Mouse (Mus musculus) CH12.LX (cell line): ENCODE measurements around the gene Cd320. TPM values are rescaled to one million over a fixed set of nuclear protein-coding genes. Genes with fewer than 3 reads are reported as not detected.
A peak's percentile ranks its signal among the peaks of the same experiment; 100 is the strongest.

Experiments
- DNase-seq: peaks from one replicate; pipeline ENCODE4 v3.0.0-alpha.2; 2013; ENCODE audit errors: extremely low read depth
- H3K27ac ChIP-seq: 2 replicates; pipeline ENCODE4 v1.5.1; 2012; ENCODE audit warnings: low read depth, mild to moderate bottlenecking, control low read depth, moderate library complexity; ENCODE audit not compliant: insufficient read depth
- H3K27me3 ChIP-seq: replicated peaks from 2 replicates; pipeline ENCODE3; 2012; ENCODE audit warnings: inconsistent platforms
- H3K36me3 ChIP-seq, 2 experiments: replicated peaks in 1 of 2; 2 replicates each; pipeline versions ENCODE3 to v1.6.1; 2012; ENCODE audit warnings: inconsistent platforms in 1 of 2, low read length in 1 of 2, mild to moderate bottlenecking in 1 of 2, mixed read lengths in 1 of 2, moderate library complexity in 1 of 2; ENCODE audit not compliant: control insufficient read depth in 1 of 2, insufficient read depth in 1 of 2
- H3K4me1 ChIP-seq, 2 experiments: 2 replicates each; pipeline ENCODE4 v1.6.1; 2012; ENCODE audit warnings: inconsistent platforms in 1 of 2, moderate library complexity in 1 of 2; ENCODE audit not compliant: insufficient read depth in 2 of 2, control insufficient read depth in 1 of 2
- H3K4me2 ChIP-seq: 2 replicates; pipeline ENCODE4 v1.6.1; 2012; ENCODE audit warnings: low read depth, mild to moderate bottlenecking, control low read depth; ENCODE audit not compliant: poor library complexity, insufficient read depth, severe bottlenecking
- H3K4me3 ChIP-seq, 3 experiments: fragments of 150-350 bp in 1 of 3; sonication (generic) in 1 of 3; replicated peaks in 1 of 3; 2 replicates each; pipeline versions ENCODE3 to v1.5.1; 2011 to 2012; ENCODE audit warnings: low read depth in 2 of 3, low read length in 2 of 3, mild to moderate bottlenecking in 2 of 3, moderate library complexity in 2 of 3, control low read depth in 1 of 3, improper control_type of control experiment in 1 of 3, inconsistent platforms in 1 of 3, mixed read lengths in 1 of 3; ENCODE audit not compliant: poor library complexity in 1 of 3
- H3K79me2 ChIP-seq: replicated peaks from 2 replicates; pipeline ENCODE4 v1.6.1; 2012; ENCODE audit warnings: mild to moderate bottlenecking, moderate library complexity; ENCODE audit not compliant: control insufficient read depth, poor library complexity, insufficient read depth, severe bottlenecking; ENCODE audit errors: extremely low read depth
- H3K9ac ChIP-seq: 2 replicates; pipeline ENCODE4 v1.6.1; 2012; ENCODE audit warnings: low read depth, mild to moderate bottlenecking, control low read depth, moderate library complexity; ENCODE audit not compliant: insufficient read depth
- H3K9me3 ChIP-seq: replicated peaks from 2 replicates; pipeline ENCODE3; 2012; ENCODE audit warnings: low read length, inconsistent platforms, mixed read lengths
- BHLHE40 ChIP-seq: IDR thresholded peaks from 2 replicates; pipeline ENCODE4 v1.6.1; 2011; ENCODE audit warnings: mild to moderate bottlenecking, low read depth, low read length, improper control_type of control experiment
- CHD2 ChIP-seq: IDR thresholded peaks from 2 replicates; pipeline ENCODE4 v1.6.1; 2011; ENCODE audit warnings: low read length, improper control_type of control experiment
- CTCF ChIP-seq, 2 experiments: IDR thresholded peaks in 1 of 2; conservative IDR thresholded peaks in 1 of 2; 2 replicates each; pipeline ENCODE4 v1.5.1; 2011 to 2012; ENCODE audit warnings: low read depth in 2 of 2, low read length in 2 of 2, improper control_type of control experiment in 1 of 2, inconsistent platforms in 1 of 2, mild to moderate bottlenecking in 1 of 2, moderate library complexity in 1 of 2
- EP300 ChIP-seq: IDR thresholded peaks from 2 replicates; pipeline ENCODE4 v1.6.1; 2011; ENCODE audit warnings: low read length, improper control_type of control experiment
- ETS1 ChIP-seq: conservative IDR thresholded peaks from 2 replicates; pipeline ENCODE4 v1.6.1; 2012; ENCODE audit warnings: low read depth, mild to moderate bottlenecking, inconsistent platforms, low read length, improper control_type of control experiment, moderate library complexity
- GABPA ChIP-seq: IDR thresholded peaks from 2 replicates; pipeline ENCODE4 v1.6.1; 2012; ENCODE audit warnings: low read depth, low read length, improper control_type of control experiment, inconsistent platforms; ENCODE audit not compliant: insufficient replicate concordance
- IRF4 ChIP-seq: IDR thresholded peaks from 2 replicates; pipeline ENCODE4 v1.6.1; 2014; ENCODE audit warnings: low read depth, mild to moderate bottlenecking, inconsistent platforms, low read length, improper control_type of control experiment
- JUND ChIP-seq: conservative IDR thresholded peaks from 2 replicates; pipeline ENCODE4 v1.6.1; 2011; ENCODE audit warnings: low read depth, low read length, improper control_type of control experiment
- KAT2A ChIP-seq: IDR thresholded peaks from 2 replicates; pipeline ENCODE4 v1.6.1; 2012; ENCODE audit warnings: low read length, improper control_type of control experiment, inconsistent platforms; ENCODE audit not compliant: insufficient replicate concordance
- MAFK ChIP-seq: IDR thresholded peaks from 2 replicates; pipeline ENCODE4 v1.6.1; 2011; ENCODE audit warnings: low read length, improper control_type of control experiment; ENCODE audit not compliant: insufficient replicate concordance
- NRF1 ChIP-seq: IDR thresholded peaks from 2 replicates; pipeline ENCODE4 v1.6.1; 2014; ENCODE audit warnings: low read depth, mild to moderate bottlenecking, inconsistent platforms, low read length, improper control_type of control experiment, moderate library complexity
- POLR2AphosphoS2 ChIP-seq: IDR thresholded peaks from 2 replicates; pipeline ENCODE4 v1.6.1; 2011; ENCODE audit warnings: low read depth, low read length, improper control_type of control experiment
- RCOR1 ChIP-seq: conservative IDR thresholded peaks from 2 replicates; pipeline ENCODE4 v1.6.1; 2012; ENCODE audit warnings: low read depth, mild to moderate bottlenecking, inconsistent platforms, low read length, improper control_type of control experiment
- SIN3A ChIP-seq: IDR thresholded peaks from 2 replicates; pipeline ENCODE4 v1.6.1; 2012; ENCODE audit warnings: low read length, improper control_type of control experiment, inconsistent platforms
- TBP ChIP-seq: conservative IDR thresholded peaks from 2 replicates; pipeline ENCODE4 v1.6.1; 2011; ENCODE audit warnings: low read depth, low read length, improper control_type of control experiment
- TCF12 ChIP-seq: IDR thresholded peaks from 2 replicates; pipeline ENCODE4 v1.6.1; 2014; ENCODE audit warnings: low read depth, mild to moderate bottlenecking, inconsistent platforms, low read length, improper control_type of control experiment
- UBTF ChIP-seq: IDR thresholded peaks from 2 replicates; pipeline ENCODE4 v1.6.1; 2012; ENCODE audit warnings: low read depth, mild to moderate bottlenecking, inconsistent platforms, low read length, improper control_type of control experiment, moderate library complexity
- USF1 ChIP-seq: IDR thresholded peaks from 2 replicates; pipeline ENCODE4 v1.6.1; 2014; ENCODE audit warnings: low read depth, mild to moderate bottlenecking, inconsistent platforms, low read length, improper control_type of control experiment
- USF2 ChIP-seq: conservative IDR thresholded peaks from 2 replicates; pipeline ENCODE4 v1.6.1; 2011; ENCODE audit warnings: low read depth, low read length, improper control_type of control experiment
- ZC3H11A ChIP-seq: IDR thresholded peaks from 2 replicates; pipeline ENCODE4 v1.6.1; 2012; ENCODE audit warnings: low read depth, mild to moderate bottlenecking, inconsistent platforms, low read length, improper control_type of control experiment
- ZMIZ1 ChIP-seq: IDR thresholded peaks from 2 replicates; pipeline ENCODE4 v1.6.1; 2012; ENCODE audit warnings: low read depth, mild to moderate bottlenecking, inconsistent platforms, low read length, improper control_type of control experiment
- dilution Hi-C: fragments of 300-500 bp; cut with MboI; formaldehyde crosslinking; loops from 2 replicates; pipeline ENCODE4 v1.14.3; 2020; ENCODE audit warnings: low sequenced_read_pairs; ENCODE audit not compliant: extremely low pct_unique_long_range_greater_than_20kb, extremely low pct_ligation_motif_present
- in situ Hi-C: fragments of 300-500 bp; cut with MboI; formaldehyde crosslinking; loops from 3 replicates; pipeline ENCODE4 v1.14.3; 2019; ENCODE audit warnings: low sequenced_read_pairs, low pct_ligation_motif_present, low pct_unique_long_range_greater_than_20kb, mixed read lengths
- polyA plus RNA-seq: library from polyadenylated mRNA; unstranded; fragments of >175 nt; gene quantifications from 2 replicates; pipeline ENCODE4 v1.2.1, GENCODE M21; 2012; ENCODE audit warnings: low read depth; ENCODE audit not compliant: insufficient read length
- total RNA-seq, 2 experiments: library from RNA; depleted of rRNA; stranded (reverse); fragments of 300-350 nt in 1 of 2; fragments of >200 nt in 1 of 2; gene quantifications; 2 replicates each; pipeline ENCODE4 v1.2.3; 2012 to 2014

Gene Cd320
- total and polyA plus RNA-seq, 3 experiments, result 50.9 to 67.1 (median 53.7) TPM

- Histone ChIP-seq H3K4me1 (peaks cover 12 to 35% of the 10 kb centered on the region in 2 experiments), H3K9ac (peak overlapping the region; percentile 52), H3K36me3 (peaks cover 45 to 75% of the 10 kb centered on the region in 2 experiments), H3K79me2 (peaks cover 19% of the 10 kb centered on the region), H3K4me3 (peak overlapping the region in 1 of 3 experiments; percentile 48), H3K27ac (peak overlapping the region; percentile 41), H3K4me2 (peak overlapping the region; percentile 47), H3K27me3 (no peaks in the 10 kb centered on the region), H3K9me3 (peaks cover 7% of the 10 kb centered on the region)
- no peak for DNase-seq
- dilution Hi-C loops (no loop called here), in situ Hi-C loops (no loop called here)
- TF ChIP-seq ETS1 (no peak), NRF1 (no peak), ZMIZ1 (no peak), POLR2AphosphoS2 (no peak), IRF4 (no peak), KAT2A (no peak), UBTF (no peak), EP300 (no peak), JUND (no peak), ZC3H11A (no peak), TCF12 (no peak), USF2 (no peak), USF1 (no peak), RCOR1 (no peak), GABPA (no peak), CHD2 (no peak), SIN3A (no peak), MAFK (no peak), BHLHE40 (no peak)
Measured at GRCm38 (mm10) chr17:33817969-33818643, 24.8 kb upstream of the Cd320 start.

DNA sequence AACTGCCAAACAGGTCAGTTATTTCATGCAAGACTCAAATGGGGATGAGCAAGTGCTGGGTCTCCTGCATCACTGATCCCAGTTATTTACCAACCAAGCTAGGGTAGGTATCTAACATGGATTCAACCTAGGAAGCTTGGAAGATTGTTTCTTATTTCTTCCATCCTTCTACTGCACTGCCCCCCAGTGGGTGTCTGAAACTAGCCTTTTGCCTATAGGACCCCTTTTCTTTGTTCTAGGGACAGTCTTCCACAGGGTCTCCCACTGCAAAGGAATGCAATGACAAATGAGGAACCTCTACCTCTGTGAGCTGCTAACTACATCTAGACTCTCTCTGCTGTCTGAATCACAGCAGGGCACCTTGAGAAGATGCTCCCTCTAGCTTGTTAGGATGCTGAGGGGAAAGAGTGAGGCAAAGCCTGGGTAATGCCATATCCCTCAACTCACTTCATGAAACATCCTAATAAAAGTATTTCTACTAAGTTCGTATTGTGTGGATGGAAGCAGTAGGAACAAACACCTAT is 20.4 kb upstream of the Cd320 start:
- Histone ChIP-seq H3K4me3 (peak overlapping the region in 2 of 3 experiments; percentile 71 to 86), H3K27ac (no peak overlapping the region), H3K4me2 (peak overlapping the region; percentile 63), H3K79me2 (peaks cover 50% of the 10 kb centered on the region), H3K36me3 (peaks cover 47 to 72% of the 10 kb centered on the region in 2 experiments), H3K27me3 (no peaks in the 10 kb centered on the region), H3K4me1 (peaks cover 15 to 48% of the 10 kb centered on the region in 2 experiments), H3K9ac (peak overlapping the region; percentile 98), H3K9me3 (peaks cover 7% of the 10 kb centered on the region)
- no peak for TF ChIP-seq TBP
- TF ChIP-seq CTCF (conservative IDR thresholded peaks at IDR 0.05 in 1 of 2, IDR thresholded peaks at IDR 0.05 in 1 of 2; ENCODE audit: low read depth in 2 of 2, low read length in 2 of 2), result peak; percentile 9 to 33; a peak in 2 of 4 replicates
- DNase-seq, result no peak
- dilution Hi-C loops, result no loop called here
- in situ Hi-C loops, result no loop called here
